Mouse (Mus musculus) urinary bladder, postnatal 14 days (tissue): ENCODE results near the gene Olfr648.
A peak's percentile ranks its signal among the peaks of the same experiment; 100 is the strongest.

Experiments used
- DNase-seq: peaks from one replicate; pipeline ENCODE4 v3.0.0; 2021; ENCODE audit warnings: low spot score

Olfr648 gene

DNA sequence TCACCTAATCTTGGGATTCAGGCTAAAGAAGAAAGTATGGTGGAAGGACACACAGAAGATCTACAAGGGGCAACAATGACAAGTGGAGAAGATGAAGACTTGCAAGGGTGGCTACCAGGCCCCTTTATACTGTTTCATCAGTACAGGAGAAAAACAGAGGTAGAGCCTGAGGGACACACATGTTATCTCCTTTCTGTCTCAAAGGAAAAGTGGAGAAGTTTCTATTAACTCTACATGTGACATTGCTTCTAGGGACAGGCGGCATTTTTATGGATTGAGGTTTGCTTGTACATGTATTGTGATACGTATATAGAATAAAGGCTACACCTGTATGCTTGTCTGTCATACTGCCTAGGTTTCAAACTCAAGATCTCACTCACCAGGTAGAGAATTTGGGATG is at the start of gene Olfr648:
Olfr648 (minus strand) TSS at position 101 of the 400 bp plus-strand sequence.
- DNase-seq = no peak

DNA sequence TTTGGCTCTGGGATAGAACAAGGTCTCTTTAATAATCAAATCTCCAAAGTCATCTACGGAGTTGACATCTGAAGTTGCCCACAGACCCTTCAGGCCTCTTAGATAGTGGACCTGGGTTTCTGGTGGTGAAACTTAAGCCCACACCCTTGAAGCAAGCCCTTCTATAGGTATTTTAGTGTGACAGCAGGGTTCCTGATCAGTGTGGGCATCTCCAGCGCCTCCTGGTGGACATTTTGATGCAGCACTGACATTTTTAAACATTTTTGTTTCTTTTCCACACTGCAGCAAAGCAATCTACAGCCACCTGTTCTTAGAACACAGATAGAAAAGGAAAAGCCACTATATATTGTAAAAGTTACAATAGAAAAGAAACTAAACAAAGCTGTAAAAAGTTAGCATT is 48.0 kb upstream of the Olfr648 start:
- peak; percentile 16 for DNase-seq

DNA sequence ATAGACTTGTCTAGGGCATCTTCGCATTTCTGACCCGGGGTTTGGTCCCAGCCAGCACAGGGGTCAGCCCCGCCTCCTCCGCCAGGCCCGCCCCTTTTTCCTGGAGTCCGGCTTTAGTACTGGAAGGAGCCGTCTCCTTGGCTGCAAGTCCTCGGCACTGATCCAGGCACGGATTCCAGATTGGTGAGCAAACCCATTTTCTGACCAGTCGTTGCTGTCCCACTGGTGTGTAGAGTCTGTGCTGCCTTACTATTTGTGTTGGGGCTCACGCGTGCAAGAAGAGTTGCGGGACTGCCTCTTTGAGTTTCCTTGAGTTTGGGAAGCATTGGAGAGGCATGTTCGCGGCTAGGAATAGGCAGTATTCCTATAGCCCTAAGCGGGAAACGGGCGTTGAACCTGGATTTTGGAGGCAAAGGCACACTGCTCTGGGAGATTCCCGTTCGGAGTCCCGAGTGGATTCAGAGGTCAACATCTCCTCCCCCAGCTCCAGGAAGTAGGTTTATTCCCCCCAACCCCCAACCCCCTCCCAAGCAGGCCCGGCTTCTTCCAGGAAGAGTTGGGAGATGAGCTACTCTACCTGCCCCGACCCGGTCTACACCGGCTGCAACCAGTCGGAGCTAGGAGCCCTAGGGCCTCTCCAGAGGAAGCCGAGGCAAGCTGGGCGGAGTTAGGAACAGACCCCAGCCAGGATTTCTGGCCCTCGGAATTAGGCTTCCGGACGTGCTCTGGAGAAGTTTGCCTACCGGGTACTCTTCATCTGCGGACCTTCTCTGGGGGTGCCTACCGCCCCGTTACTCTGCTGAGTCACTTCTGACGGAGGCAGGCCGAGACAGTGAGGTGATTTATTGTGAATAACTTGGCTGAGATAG is 35.7 kb upstream of the Olfr648 start, which contains the start of gene Trim6:
Trim6 (plus strand) TSS at position 93 of the 869 bp plus-strand sequence.
- peak; percentile 84 for DNase-seq

DNA sequence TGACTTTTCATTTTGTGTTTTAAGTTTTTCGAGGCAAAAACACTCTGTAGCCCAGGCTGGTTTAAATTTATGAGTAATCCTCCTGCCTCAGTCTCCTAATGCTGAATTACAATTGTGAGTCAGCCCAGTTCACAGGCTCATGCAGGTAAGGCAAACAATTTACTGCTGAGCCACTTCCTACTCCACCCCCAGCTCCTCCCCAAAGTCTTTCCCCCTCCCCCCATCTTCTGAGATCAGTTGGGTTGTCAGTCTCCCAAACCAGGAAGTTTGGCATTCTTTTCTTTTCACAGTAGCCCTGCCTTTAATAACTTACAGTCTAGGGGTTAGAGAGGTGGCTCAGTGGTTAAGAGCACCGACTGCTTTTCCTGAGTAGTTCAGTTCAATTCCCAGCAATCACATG is 34.7 kb upstream of the Olfr648 start:
- no peak for DNase-seq

DNA sequence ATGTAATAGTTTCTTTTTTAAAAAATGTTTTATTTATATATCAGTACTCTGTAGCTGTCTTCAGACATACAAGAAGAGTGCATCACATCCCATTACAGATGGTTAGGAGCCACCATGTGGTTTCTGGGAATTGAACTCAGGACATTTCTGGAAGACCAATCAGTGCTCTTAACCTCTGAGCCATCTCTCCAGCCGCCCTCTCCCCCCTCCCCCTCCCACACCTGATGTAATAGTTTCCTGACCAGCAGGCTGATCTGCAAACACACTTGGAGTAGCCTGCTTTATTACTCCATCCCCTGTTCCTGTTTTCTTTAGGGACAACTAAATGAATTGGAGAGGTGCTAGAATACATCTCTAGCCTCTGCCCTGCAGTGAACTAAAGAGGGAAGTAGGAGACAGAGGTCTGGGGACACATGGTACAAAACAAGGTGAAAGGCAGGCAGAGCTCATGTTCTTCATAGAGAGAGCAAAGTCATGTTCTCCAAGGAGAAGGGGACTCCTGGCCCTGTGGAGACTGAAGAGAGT is 32.9 kb upstream of the Olfr648 start:
- DNase-seq = no peak

DNA sequence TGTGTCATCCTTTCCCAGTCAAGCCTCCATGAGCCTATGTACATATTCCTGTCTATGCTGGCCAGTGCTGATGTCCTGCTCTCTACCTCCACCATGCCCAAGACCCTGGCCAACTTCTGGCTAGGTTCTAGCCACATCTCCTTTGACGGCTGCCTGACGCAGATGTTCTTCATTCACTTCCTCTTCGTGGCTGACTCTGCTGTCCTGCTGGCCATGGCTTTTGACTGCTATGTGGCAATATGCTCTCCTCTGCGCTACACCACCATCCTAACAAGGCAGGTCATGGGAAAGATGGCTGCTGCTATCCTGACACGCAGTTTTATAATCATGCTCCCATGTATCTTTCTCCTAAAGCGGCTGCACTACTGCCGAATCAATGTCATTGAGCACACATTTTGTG is 23.0 kb upstream of the Olfr648 start:
- no peak for DNase-seq

DNA sequence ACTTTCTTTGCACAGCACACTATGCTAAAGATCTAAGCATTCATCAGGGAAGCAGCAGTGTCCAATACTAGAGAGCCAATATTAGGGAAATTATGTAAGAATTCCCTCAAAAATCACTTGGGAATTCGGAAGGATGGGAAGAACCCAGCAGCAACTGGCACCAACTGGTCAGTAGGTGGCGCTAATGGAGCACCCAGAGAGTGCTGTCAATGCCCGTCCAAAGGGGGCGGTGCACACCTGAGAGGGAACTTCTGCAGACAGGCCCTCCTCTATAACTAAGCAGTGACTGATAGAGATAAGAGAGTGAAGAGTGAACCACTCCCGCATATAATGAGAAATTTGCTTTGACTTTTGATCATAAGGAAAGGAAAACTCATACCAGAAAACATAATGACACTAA is 16.6 kb upstream of the Olfr648 start:
- peak; percentile 74 for DNase-seq

DNA sequence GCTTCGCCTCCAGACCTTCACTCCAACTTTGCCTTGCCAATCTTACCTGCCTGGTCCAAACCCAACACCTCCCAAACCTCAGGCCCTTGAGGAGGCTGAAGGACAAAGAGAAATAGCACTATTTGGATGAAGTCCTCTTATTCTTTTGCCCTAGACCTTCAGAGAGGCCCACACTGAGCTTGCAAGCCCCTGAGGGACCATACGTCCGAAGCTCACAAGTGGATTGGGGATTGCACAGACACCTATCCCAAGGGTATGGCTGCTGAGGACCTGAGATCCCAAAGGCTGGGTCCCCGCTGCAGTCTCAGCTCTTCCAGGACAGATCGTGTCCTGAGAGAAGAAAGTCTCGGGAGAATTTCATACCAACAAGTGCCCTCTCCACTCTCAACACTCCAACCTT is 12.7 kb upstream of the Olfr648 start, which contains the start of gene Olfr649:
Olfr649 (minus strand) TSS at position 101 of the 400 bp plus-strand sequence.
- DNase-seq = no peak

DNA sequence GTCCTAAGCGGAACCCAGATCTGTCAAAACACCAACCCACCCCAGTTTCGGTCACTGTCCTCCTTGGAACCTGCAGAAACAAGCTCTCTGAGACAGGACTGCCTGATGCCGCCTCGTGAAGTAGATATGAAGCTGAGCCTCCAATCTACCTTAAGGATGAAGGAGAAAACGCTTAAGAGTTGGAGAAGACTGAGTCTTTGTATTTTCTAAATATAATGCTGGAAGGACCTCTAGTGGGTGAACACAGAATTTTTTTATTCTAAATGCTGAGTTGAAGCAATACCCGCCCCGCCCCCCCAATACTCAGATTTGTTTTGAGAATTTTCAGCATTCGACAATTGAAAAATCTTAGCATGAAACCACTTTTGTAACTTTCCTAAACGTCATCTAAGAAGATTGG is 8.1 kb upstream of the Olfr648 start:
- no peak for DNase-seq

DNA sequence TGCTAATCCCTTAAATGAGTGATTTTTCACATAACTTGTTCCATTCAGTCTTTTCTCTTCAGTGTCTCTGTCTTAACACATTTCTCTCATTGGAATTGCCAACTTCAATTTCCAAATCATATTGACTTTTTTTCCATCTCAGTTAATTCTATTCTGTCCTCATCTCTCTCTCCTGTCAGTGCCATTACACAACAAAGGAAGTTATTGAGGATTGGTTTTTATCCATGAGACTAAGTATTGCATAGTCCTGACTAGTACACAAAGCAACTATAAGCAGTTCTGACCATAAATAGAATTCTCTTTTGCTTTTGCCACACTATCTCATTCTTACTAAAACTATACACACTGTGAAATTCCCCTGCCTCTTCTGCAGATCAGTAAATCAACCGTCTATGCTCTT is 4.1 kb downstream of the Olfr648 start:
- DNase-seq = no peak

DNA sequence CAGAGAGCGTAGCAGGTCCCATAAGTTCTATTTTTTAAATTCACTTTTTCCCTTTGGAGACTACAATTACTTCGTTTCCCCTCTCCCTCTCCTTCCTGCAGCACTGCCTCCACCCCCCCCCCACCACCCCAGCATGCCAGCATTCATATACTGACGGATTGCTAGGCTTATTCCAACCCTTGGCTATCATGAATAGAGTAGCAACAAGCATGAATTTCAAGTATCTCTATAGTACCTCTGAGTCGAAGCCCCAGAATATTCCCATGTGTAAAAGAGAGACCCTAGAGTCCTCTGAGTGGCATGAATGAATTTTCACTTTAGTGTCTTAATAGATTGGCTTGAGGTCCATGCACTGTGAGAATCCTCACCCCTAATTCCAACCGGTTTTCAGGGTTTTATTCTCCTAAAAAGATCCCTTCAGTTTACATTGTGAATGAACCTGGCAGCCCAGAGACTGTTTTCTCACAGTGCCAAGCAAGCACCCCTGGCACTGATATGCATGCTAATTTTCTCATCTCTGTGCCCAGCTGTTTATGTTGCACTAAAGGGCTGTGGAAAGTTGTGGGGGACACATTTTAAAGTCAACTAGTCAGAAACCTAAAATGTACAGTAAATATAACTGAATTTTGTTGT is 4.7 kb downstream of the Olfr648 start:
- DNase-seq = no peak

DNA sequence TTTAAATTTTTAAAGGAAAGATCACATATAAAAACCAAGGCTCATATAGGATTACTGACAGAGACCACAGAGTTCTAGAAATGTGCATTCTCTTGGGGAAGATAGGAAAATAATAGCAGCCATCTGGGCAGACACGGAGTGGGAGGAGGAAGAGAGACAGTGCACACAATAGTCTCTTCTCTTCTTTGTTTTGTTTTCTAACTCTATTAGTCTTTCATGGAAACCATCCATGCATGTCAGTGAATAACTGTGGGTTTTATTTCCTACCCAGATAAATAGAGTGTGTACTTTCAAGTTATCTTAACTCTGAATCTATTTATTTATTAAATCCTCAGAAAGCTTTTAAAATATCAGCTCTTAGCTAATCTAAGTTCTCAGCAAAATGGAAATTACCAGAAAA is 8.1 kb downstream of the Olfr648 start:
- DNase-seq = no peak

DNA sequence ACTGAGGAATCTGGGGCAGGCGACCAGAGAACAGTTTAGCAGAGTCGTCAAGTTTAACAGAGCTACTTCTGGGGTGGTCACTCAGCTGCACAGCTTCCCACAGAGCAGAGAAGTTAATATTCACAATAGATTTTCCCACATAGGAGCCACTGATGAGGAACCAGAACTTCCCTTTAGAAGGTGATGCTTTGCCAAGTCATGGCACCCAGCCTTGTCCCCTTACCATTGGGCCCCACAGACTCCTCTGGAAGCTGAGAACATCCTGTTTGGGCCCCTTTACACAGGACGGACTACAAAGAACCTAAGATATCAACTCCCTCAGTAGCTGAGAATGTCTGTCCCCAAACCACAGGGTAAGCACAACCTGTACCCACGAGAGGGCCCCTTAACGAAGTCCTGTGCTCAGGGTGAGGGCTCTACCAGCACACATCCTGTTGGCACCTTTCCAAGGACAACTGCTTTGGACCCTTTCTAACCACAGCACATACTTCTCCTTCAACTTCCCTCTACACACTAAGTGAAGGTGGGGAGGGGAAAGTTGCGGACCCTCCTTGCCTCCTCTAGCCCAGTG is 13.5 kb downstream of the Olfr648 start:
- no peak for DNase-seq

DNA sequence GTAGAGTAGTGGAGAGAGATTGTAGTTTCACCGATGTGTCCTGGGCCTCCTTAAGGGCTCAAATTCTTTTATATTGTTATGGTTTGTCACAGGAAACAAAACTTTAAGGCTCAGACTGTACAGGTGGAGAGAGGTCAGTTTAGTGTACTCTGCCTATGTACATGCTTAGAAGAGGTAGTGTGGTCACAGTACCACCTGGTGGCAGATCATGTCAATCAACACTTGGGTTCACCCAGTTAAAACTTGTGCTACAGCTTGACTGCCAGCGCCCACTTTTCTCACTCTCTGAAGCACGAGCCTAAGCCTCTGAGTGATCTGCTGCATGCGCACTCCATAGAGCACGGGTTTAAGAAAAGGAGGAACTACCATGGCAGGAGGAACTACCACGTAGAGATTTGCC is 16.1 kb downstream of the Olfr648 start:
- DNase-seq = no peak

DNA sequence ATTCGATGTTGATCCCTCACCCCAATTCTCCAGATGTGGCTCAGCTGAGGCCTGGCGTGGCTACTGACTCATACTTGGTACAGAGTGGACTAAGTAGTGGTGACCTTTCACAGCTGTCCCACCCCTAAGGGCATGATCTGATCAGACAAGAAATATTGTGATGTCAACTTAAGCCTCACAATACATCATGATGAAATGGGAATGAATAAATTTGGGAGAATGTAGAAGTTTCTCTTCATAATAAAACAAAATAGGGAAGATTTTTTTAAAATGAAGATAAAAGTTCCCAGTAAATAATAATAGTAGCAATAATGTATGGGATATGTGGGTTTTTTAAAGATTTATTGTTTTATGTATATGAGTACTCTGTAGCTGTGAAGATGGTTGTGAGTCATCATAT is 32.7 kb downstream of the Olfr648 start, which contains the start of gene Ubqlnl:
Ubqlnl (minus strand) TSS at position 101 of the 400 bp plus-strand sequence.
- no peak for DNase-seq

DNA sequence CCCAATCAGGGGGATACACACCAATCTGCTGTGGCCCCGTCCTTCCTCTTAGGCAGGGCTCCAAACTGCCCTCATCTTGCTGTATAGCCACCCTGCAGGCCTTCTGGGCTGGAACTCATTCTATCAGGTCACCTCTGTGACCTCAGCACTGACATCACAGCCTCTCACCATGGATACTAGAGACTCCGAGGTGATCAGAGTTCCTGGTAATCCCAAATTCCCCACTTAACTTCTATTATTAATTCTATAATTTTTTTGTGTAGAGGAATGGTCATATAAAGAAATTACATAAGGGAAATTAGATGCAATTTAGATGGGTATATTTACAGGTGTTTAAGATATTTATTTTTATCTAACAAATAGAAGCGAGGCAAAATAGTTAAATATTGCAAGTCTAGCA is 40.0 kb downstream of the Olfr648 start, which contains the start of gene Ubqln3:
Ubqln3 (minus strand) TSS at position 101 of the 400 bp plus-strand sequence.
- DNase-seq = no peak

DNA sequence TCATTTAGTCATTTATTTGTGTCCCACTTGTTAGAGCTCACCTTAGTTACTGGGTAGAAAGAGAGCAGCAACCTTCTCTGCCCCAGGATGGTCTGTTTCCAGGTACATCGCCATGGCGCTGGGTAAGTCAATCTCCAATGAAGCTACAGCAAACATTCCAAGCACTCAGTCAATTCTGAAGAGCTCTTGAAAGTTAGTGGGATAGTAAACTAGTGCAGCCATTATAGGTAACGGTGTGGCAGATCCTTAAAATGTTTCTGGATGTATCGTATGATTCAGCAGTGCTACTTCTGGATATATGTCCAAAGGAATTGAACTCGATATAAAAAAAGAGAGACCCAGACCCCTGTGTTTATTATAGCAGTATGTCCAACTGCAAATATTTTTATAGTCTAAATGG is 45.9 kb downstream of the Olfr648 start, which contains the start of gene Olfr643:
Olfr643 (minus strand) TSS at position 101 of the 400 bp plus-strand sequence.
- DNase-seq = no peak

DNA sequence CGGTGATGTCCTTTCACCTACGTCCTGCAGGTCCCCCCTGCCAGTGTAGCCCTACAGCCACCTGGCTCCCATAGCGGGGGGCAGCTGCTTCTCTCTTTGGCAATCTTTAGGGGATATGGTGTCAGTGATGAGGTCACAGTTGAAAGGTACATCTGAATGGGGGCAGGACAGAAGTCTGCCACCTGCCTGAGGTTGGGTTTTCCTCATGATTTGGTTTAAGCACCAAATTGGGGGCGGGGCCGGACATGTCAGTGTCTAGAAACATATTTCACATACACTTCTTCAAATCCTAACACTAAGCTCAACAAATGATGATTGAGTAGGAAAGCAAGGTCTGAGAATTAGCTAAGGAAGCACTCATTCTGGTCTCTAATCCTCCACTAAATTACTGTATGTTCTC is 53.5 kb downstream of the Olfr648 start, which contains the start of gene Ubqln5:
Ubqln5 (minus strand) TSS at position 101 of the 400 bp plus-strand sequence.
- no peak for DNase-seq
